Mouse (Mus musculus): ENCODE results near the gene Gpr171. TPM values are rescaled to one million over a fixed set of nuclear protein-coding genes. Genes with fewer than 3 reads are reported as not detected.

Gpr171 gene
- polyA plus RNA-seq, 1 experiment from 2014 or later = 0.20 TPM

GRCm38 (mm10) chr3:59131081-59131480 lies 29.5 kb upstream of the Gpr171 start:
- H3K4me1 ChIP-seq (replicated peaks; ENCODE audit: insufficient read depth, low read length) = no peaks in the 10 kb centered on the region; the same call in 1 of the 2 replicates
- H3K4me2 ChIP-seq (ENCODE audit: low read length) = no peak overlapping the region
- DNase-seq (ENCODE audit: low spot score) (peak; percentile 24), ATAC-seq (replicated peaks; ENCODE audit: low FRiP score, low read depth) (no peak)
- no peaks in the 10 kb centered on the region for H3K9me3 ChIP-seq (replicated peaks; ENCODE audit: low read length)
- WGBS = 63% methylated on average over 4 of the region's 4 CpGs
- TF ChIP-seq CTCF (IDR thresholded peaks at IDR 0.05; ENCODE audit: low read depth) = no peak
- H3K27ac ChIP-seq = no peak overlapping the region; the same call in 1 of the 2 replicates
- H3K9ac ChIP-seq (ENCODE audit: low read depth, low read length) = no peak overlapping the region
- H3K27me3 ChIP-seq (ENCODE audit: insufficient read depth, low read length) = no peaks in the 10 kb centered on the region
- no peaks in the 10 kb centered on the region for H3K36me3 ChIP-seq (ENCODE audit: insufficient read depth, low read length)
- H3K4me3 ChIP-seq (replicated peaks; ENCODE audit: low read depth, low read length) = no peak overlapping the region

- H3K27ac ChIP-seq = no peak overlapping the region
- peak; percentile 44 for DNase-seq (ENCODE audit: low spot score)
- ATAC-seq (replicated peaks; ENCODE audit: low FRiP score, low read depth) = no peak; the same call in 1 of the 2 replicates
Measured at GRCm38 (mm10) chr3:59130431-59130830, 28.8 kb upstream of the Gpr171 start.

GRCm38 (mm10) chr3:59129547-59129946 lies 27.9 kb upstream of the Gpr171 start:
- Histone ChIP-seq H3K9me3 (replicated peaks; ENCODE audit: low read length) (no peaks in the 10 kb centered on the region), H3K27me3 (ENCODE audit: insufficient read depth, low read length) (no peaks in the 10 kb centered on the region), H3K4me1 (replicated peaks; ENCODE audit: insufficient read depth, low read length) (no peaks in the 10 kb centered on the region; the same call in 1 of the 2 replicates), H3K36me3 (ENCODE audit: insufficient read depth, low read length) (no peaks in the 10 kb centered on the region), H3K4me3 (replicated peaks; ENCODE audit: low read depth, low read length) (no peak overlapping the region), H3K9ac (ENCODE audit: low read depth, low read length) (no peak overlapping the region), H3K4me2 (ENCODE audit: low read length) (no peak overlapping the region), H3K27ac (no peak overlapping the region)
- ATAC-seq (replicated peaks; ENCODE audit: low FRiP score, low read depth) = no peak
- no peak for TF ChIP-seq CTCF (IDR thresholded peaks at IDR 0.05; ENCODE audit: low read depth)
- DNase-seq (ENCODE audit: low spot score) = no peak
- WGBS = 82% methylated on average over 3 of the region's 3 CpGs

More at GRCm38 (mm10) chr3:59130431-59130830, 28.8 kb upstream of the Gpr171 start:
- no peak overlapping the region for H3K9ac ChIP-seq (ENCODE audit: low read depth, low read length)
- H3K27me3 ChIP-seq (ENCODE audit: insufficient read depth, low read length) = no peaks in the 10 kb centered on the region
- H3K4me3 ChIP-seq (replicated peaks; ENCODE audit: low read depth, low read length) = no peak overlapping the region
- H3K4me1 ChIP-seq (replicated peaks; ENCODE audit: insufficient read depth, low read length) = no peaks in the 10 kb centered on the region; the same call in 1 of the 2 replicates
- no peaks in the 10 kb centered on the region for H3K36me3 ChIP-seq (ENCODE audit: insufficient read depth, low read length)
- TF ChIP-seq CTCF (IDR thresholded peaks at IDR 0.05; ENCODE audit: low read depth) = no peak
- 34% methylated on average over 8 of the region's 8 CpGs for WGBS
- H3K4me2 ChIP-seq (ENCODE audit: low read length) = no peak overlapping the region
- H3K9me3 ChIP-seq (replicated peaks; ENCODE audit: low read length) = no peaks in the 10 kb centered on the region

GRCm38 (mm10) chr3:59128681-59129080 lies 27.1 kb upstream of the Gpr171 start:
- H3K9ac ChIP-seq (ENCODE audit: low read depth, low read length) = no peak overlapping the region
- DNase-seq (ENCODE audit: low spot score) (no peak), ATAC-seq (replicated peaks; ENCODE audit: low FRiP score, low read depth) (no peak)
- no peaks in the 10 kb centered on the region for H3K36me3 ChIP-seq (ENCODE audit: insufficient read depth, low read length)
- 81% methylated on average over 20 of the region's 20 CpGs for WGBS
- H3K4me1 ChIP-seq (replicated peaks; ENCODE audit: insufficient read depth, low read length) = no peaks in the 10 kb centered on the region; the same call in 1 of the 2 replicates
- no peak overlapping the region for H3K27ac ChIP-seq
- TF ChIP-seq CTCF (IDR thresholded peaks at IDR 0.05; ENCODE audit: low read depth) = no peak
- no peaks in the 10 kb centered on the region for H3K27me3 ChIP-seq (ENCODE audit: insufficient read depth, low read length)
- H3K9me3 ChIP-seq (replicated peaks; ENCODE audit: low read length) = no peaks in the 10 kb centered on the region
- H3K4me3 ChIP-seq (replicated peaks; ENCODE audit: low read depth, low read length) = no peak overlapping the region
- no peak overlapping the region for H3K4me2 ChIP-seq (ENCODE audit: low read length)

GRCm38 (mm10) chr3:59125783-59126555 lies 24.3 kb upstream of the Gpr171 start:
- H3K27me3 ChIP-seq (ENCODE audit: insufficient read depth, low read length) = no peaks in the 10 kb centered on the region
- WGBS = 38% methylated on average over 7 of the region's 7 CpGs
- no peak overlapping the region for H3K4me3 ChIP-seq (replicated peaks; ENCODE audit: low read depth, low read length)
- no peaks in the 10 kb centered on the region for H3K36me3 ChIP-seq (ENCODE audit: insufficient read depth, low read length)
- no peak overlapping the region for H3K27ac ChIP-seq
- H3K4me1 ChIP-seq (replicated peaks; ENCODE audit: insufficient read depth, low read length) = no peaks in the 10 kb centered on the region
- H3K9ac ChIP-seq (ENCODE audit: low read depth, low read length) = no peak overlapping the region
- DNase-seq (ENCODE audit: low spot score) (peak; percentile 41), ATAC-seq (replicated peaks; ENCODE audit: low FRiP score, low read depth) (no peak)
- no peaks in the 10 kb centered on the region for H3K9me3 ChIP-seq (replicated peaks; ENCODE audit: low read length)
- H3K4me2 ChIP-seq (ENCODE audit: low read length) = no peak overlapping the region
- TF ChIP-seq CTCF (IDR thresholded peaks at IDR 0.05; ENCODE audit: low read depth) = no peak

- TF ChIP-seq CTCF (IDR thresholded peaks at IDR 0.05; ENCODE audit: low read depth) = no peak
Measured at GRCm38 (mm10) chr3:59125022-59125421, 23.4 kb upstream of the Gpr171 start.

More at GRCm38 (mm10) chr3:59125022-59125421, 23.4 kb upstream of the Gpr171 start:
- H3K36me3 ChIP-seq (ENCODE audit: insufficient read depth, low read length) = no peaks in the 10 kb centered on the region
- H3K4me3 ChIP-seq (replicated peaks; ENCODE audit: low read depth, low read length) = no peak overlapping the region
- no peak for ATAC-seq (replicated peaks; ENCODE audit: low FRiP score, low read depth)
- WGBS = 70% methylated on average over 5 of the region's 5 CpGs
- H3K9me3 ChIP-seq (replicated peaks; ENCODE audit: low read length) = no peaks in the 10 kb centered on the region
- no peak overlapping the region for H3K27ac ChIP-seq
- no peak for DNase-seq (ENCODE audit: low spot score)
- no peak overlapping the region for H3K4me2 ChIP-seq (ENCODE audit: low read length)
- H3K9ac ChIP-seq (ENCODE audit: low read depth, low read length) = no peak overlapping the region
- no peaks in the 10 kb centered on the region for H3K4me1 ChIP-seq (replicated peaks; ENCODE audit: insufficient read depth, low read length)
- no peaks in the 10 kb centered on the region for H3K27me3 ChIP-seq (ENCODE audit: insufficient read depth, low read length)

Data from kidney, postnatal 0 days (tissue).